Mouse (Mus musculus) stomach, postnatal 0 days (tissue): ENCODE measurements around the gene Rps13. TPM values are rescaled to one million over a fixed set of nuclear protein-coding genes. Genes with fewer than 3 reads are reported as not detected.

Source experiments
- ATAC-seq: fragments of 200-750 bp; cut with Nextera tagmentation; 2 replicates; pipeline ENCODE4 v1.8.0; 2017; ENCODE audit not compliant: low FRiP score, low TSS enrichment
- DNase-seq: peaks from one replicate; pipeline ENCODE4 v3.0.0-alpha.2; 2016; ENCODE audit warnings: low spot score
- H3K27ac ChIP-seq: fragments of 300-500 bp; sonication (generic); replicated peaks from 2 replicates; pipeline ENCODE4 v1.5.1; 2014; ENCODE audit warnings: mild to moderate bottlenecking, control low read depth
- H3K27me3 ChIP-seq: fragments of 300-500 bp; sonication (generic); 2 replicates; pipeline ENCODE4 v1.6.1; 2014; ENCODE audit warnings: low read length; ENCODE audit not compliant: control insufficient read depth, insufficient read depth
- H3K36me3 ChIP-seq: fragments of 300-500 bp; sonication (generic); 2 replicates; pipeline ENCODE4 v1.6.1; 2014; ENCODE audit warnings: low read length, mixed read lengths; ENCODE audit not compliant: control insufficient read depth, insufficient read depth
- H3K4me1 ChIP-seq: fragments of 300-500 bp; sonication (generic); replicated peaks from 2 replicates; pipeline ENCODE4 v1.6.1; 2014; ENCODE audit warnings: antibody characterized with exemption; ENCODE audit not compliant: control insufficient read depth, insufficient read depth
- H3K4me2 ChIP-seq: fragments of 300-500 bp; sonication (generic); replicated peaks from 2 replicates; pipeline ENCODE4 v1.6.1; 2014; ENCODE audit warnings: low read depth, mild to moderate bottlenecking, control low read depth, moderate library complexity
- H3K4me3 ChIP-seq: fragments of 300-500 bp; sonication (generic); 2 replicates; pipeline ENCODE4 v1.5.1; 2014; ENCODE audit warnings: low read depth, low read length, control low read depth
- H3K9ac ChIP-seq: fragments of 300-500 bp; sonication (generic); 2 replicates; pipeline ENCODE4 v1.6.1; 2014; ENCODE audit warnings: mild to moderate bottlenecking, low read length, control low read depth, mixed read lengths
- H3K9me3 ChIP-seq: fragments of 300-500 bp; sonication (generic); 2 replicates; pipeline ENCODE4 v1.6.1; 2016; ENCODE audit warnings: low read length; ENCODE audit not compliant: control insufficient read depth
- CTCF ChIP-seq: IDR thresholded peaks from 2 replicates; pipeline ENCODE4 v1.5.1; 2016; ENCODE audit warnings: antibody characterized with exemption, low read depth, mild to moderate bottlenecking, moderate library complexity
- EP300 ChIP-seq: optimal IDR thresholded peaks from 2 replicates; pipeline ENCODE3; 2016; ENCODE audit warnings: antibody characterized with exemption
- WGBS: fragments of 180-500 bp; shearing (Covaris S2); extraction: QIAGEN DNeasy Blood & Tissue Kit; methylation state at CpG from one replicate; pipeline ENCODE4 v1.1.7; 2014; 5-methylcytosine and 5-hydroxymethylcytosine counted together
- polyA plus RNA-seq: library from polyadenylated mRNA; unstranded; fragments of >200 nt; fragmentation: Nextera tagmentation; extraction: Ambion mirVana; gene quantifications from 2 replicates; pipeline ENCODE4 v1.2.1, GENCODE M21; 2015

Gene Rps13
- polyA plus RNA-seq, 1 experiment from 2014 or later, result 626 TPM

- WGBS, result 85% methylated on average over 2 of the region's 2 CpGs
- H3K4me3 ChIP-seq, result no peak overlapping the region
- H3K27ac ChIP-seq, result no peak overlapping the region
- no peak for ATAC-seq
- no peaks in the 10 kb centered on the region for H3K4me1 ChIP-seq
- peak; percentile 9 for DNase-seq
- no peak overlapping the region for H3K4me2 ChIP-seq
- H3K27me3 ChIP-seq, result no peaks in the 10 kb centered on the region
- H3K9ac ChIP-seq, result no peak overlapping the region
- no peak for TF ChIP-seq EP300
- TF ChIP-seq CTCF, result no peak
- peaks cover 2% of the 10 kb centered on the region for H3K36me3 ChIP-seq
- no peaks in the 10 kb centered on the region for H3K9me3 ChIP-seq
Observed at GRCm38 (mm10) chr7:116331246-116331645, 2.7 kb downstream of the Rps13 start.

GRCm38 (mm10) chr7:116329858-116330257, 4.1 kb downstream of the Rps13 start:
- DNase-seq, result peak; percentile 9
- WGBS, result 84% methylated on average over 4 of the region's 4 CpGs
- no peak for ATAC-seq
- Histone ChIP-seq H3K27me3 (no peaks in the 10 kb centered on the region), H3K4me1 (no peaks in the 10 kb centered on the region), H3K4me2 (no peak overlapping the region), H3K27ac (no peak overlapping the region), H3K4me3 (no peak overlapping the region), H3K9me3 (no peaks in the 10 kb centered on the region), H3K9ac (no peak overlapping the region), H3K36me3 (peaks cover 2% of the 10 kb centered on the region)
- TF ChIP-seq CTCF (no peak), EP300 (no peak)

GRCm38 (mm10) chr7:116328777-116329176, 5.2 kb downstream of the Rps13 start:
- Histone ChIP-seq H3K4me3 (no peak overlapping the region), H3K27me3 (no peaks in the 10 kb centered on the region), H3K36me3 (peaks cover 2% of the 10 kb centered on the region), H3K4me2 (no peak overlapping the region), H3K27ac (no peak overlapping the region), H3K4me1 (no peaks in the 10 kb centered on the region), H3K9ac (no peak overlapping the region), H3K9me3 (no peaks in the 10 kb centered on the region)
- ATAC-seq (no peak), DNase-seq (peak; percentile 12)
- no peak for TF ChIP-seq EP300
- TF ChIP-seq CTCF, result no peak
- whole genome bisulfite sequencing, result 73% methylated on average over 7 of the region's 7 CpGs

GRCm38 (mm10) chr7:116327901-116328300, 6.1 kb downstream of the Rps13 start:
- no peaks in the 10 kb centered on the region for H3K9me3 ChIP-seq
- TF ChIP-seq CTCF (no peak), EP300 (no peak)
- H3K9ac ChIP-seq, result no peak overlapping the region
- no peak overlapping the region for H3K4me3 ChIP-seq
- no peak for ATAC-seq
- 68% methylated on average over 5 of the region's 5 CpGs for WGBS
- no peaks in the 10 kb centered on the region for H3K27me3 ChIP-seq
- no peaks in the 10 kb centered on the region for H3K4me1 ChIP-seq
- no peak overlapping the region for H3K27ac ChIP-seq
- H3K36me3 ChIP-seq, result peaks cover 2% of the 10 kb centered on the region
- no peak overlapping the region for H3K4me2 ChIP-seq
- DNase-seq, result peak; percentile 2

DNA sequence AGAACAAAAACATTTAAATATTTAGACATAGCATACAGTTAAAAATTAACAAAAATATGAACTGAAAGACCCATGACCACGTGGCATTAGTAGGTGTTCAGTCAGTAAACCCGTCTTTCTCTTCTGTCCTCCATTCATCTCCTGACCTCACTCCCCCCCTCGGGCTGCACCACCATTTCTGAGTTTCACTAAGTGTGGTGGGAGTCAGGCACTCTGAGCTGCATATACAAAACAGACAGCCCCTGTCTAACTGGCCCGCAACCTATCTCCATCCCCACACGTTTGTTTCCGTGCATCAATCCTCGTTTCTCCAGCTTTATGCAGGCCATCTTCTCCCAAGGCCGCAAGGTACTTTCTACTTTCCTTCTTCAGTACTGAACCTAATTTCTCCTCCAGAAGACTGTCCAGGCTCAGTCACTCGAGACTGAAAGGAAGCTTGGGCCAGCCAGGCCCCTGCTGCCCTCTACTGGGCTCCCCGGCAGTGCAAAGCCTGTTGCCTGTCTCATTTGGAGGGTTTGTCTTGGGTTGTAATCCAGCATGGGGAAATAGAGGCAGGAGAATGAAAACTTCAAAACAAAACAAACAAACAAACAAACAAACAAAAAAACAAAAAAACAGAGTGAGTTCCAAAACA, 10.5 kb downstream of the Rps13 start:
- Histone ChIP-seq H3K4me3 (no peak overlapping the region), H3K9me3 (no peaks in the 10 kb centered on the region), H3K9ac (0 out of 2 replicates have a peak overlapping the region, but pooled peaks have one; percentile 23), H3K4me2 (no peak overlapping the region), H3K27ac (no peak overlapping the region), H3K4me1 (no peaks in the 10 kb centered on the region), H3K36me3 (no peaks in the 10 kb centered on the region), H3K27me3 (no peaks in the 10 kb centered on the region)
- ATAC-seq (peak; percentile 61; the same call in 1 of the 2 replicates), DNase-seq (peak; percentile 81)
- 25% methylated on average over 10 of the region's 10 CpGs for WGBS
- no peak for TF ChIP-seq EP300
- peak; percentile 97 for TF ChIP-seq CTCF

GRCm38 (mm10) chr7:116309456-116309855, 24.5 kb downstream of the Rps13 start:
- 0 out of 2 replicates have a peak, but pooled peaks cover 4% of the 10 kb centered on the region for H3K4me1 ChIP-seq
- no peak for TF ChIP-seq CTCF
- no peaks in the 10 kb centered on the region for H3K36me3 ChIP-seq
- H3K27ac ChIP-seq, result peak overlapping the region; percentile 93
- 15% methylated on average over 9 of the region's 9 CpGs for WGBS
- peak; percentile 71 for DNase-seq
- ATAC-seq, result no peak
- H3K27me3 ChIP-seq, result no peaks in the 10 kb centered on the region
- H3K4me2 ChIP-seq, result peak overlapping the region; percentile 99
- no peak overlapping the region for H3K9ac ChIP-seq
- H3K9me3 ChIP-seq, result no peaks in the 10 kb centered on the region
- H3K4me3 ChIP-seq, result no peak overlapping the region; the same call in 1 of the 2 replicates
